Mouse (Mus musculus) forebrain, postnatal 0 days (tissue): ENCODE data around the gene Metrn. TPM values are rescaled to one million over a fixed set of nuclear protein-coding genes. Genes with fewer than 3 reads are reported as not detected.

ENCODE experiments used
- ATAC-seq: fragments of 200-750 bp; cut with Nextera tagmentation; 2 replicates; pipeline ENCODE4 v1.8.0; 2017; ENCODE audit warnings: mild to moderate bottlenecking, moderate library complexity
- DNase-seq: peaks from one replicate; pipeline ENCODE4 v3.0.0-alpha.2; 2015
- H3K27ac ChIP-seq: fragments of 300-500 bp; sonication (generic); 2 replicates; pipeline ENCODE4 v1.5.1; 2014; ENCODE audit warnings: low read depth, mild to moderate bottlenecking, antibody characterized with exemption, low read length, moderate library complexity, mixed read lengths
- H3K27me3 ChIP-seq: fragments of 300-500 bp; sonication (generic); 2 replicates; pipeline ENCODE4 v1.6.1; 2014; ENCODE audit warnings: mild to moderate bottlenecking, low read length, mixed read lengths; ENCODE audit not compliant: insufficient read depth
- H3K36me3 ChIP-seq: fragments of 300-500 bp; sonication (generic); 2 replicates; pipeline ENCODE4 v1.6.1; 2014; ENCODE audit warnings: mild to moderate bottlenecking, moderate library complexity; ENCODE audit not compliant: insufficient read depth
- H3K4me1 ChIP-seq: fragments of 300-500 bp; sonication (generic); 2 replicates; pipeline ENCODE4 v1.6.1; 2014; ENCODE audit warnings: antibody characterized with exemption; ENCODE audit not compliant: insufficient read depth
- H3K4me2 ChIP-seq: fragments of 300-500 bp; sonication (generic); 2 replicates; pipeline ENCODE4 v1.6.1; 2014; ENCODE audit warnings: low read depth, mild to moderate bottlenecking, moderate library complexity
- H3K4me3 ChIP-seq: fragments of 300-500 bp; sonication (generic); 2 replicates; pipeline ENCODE4 v1.5.1; 2014; ENCODE audit warnings: low read depth, low read length, mixed read lengths
- H3K9ac ChIP-seq: fragments of 300-500 bp; sonication (generic); 2 replicates; pipeline ENCODE4 v1.6.1; 2014; ENCODE audit warnings: mild to moderate bottlenecking
- H3K9me3 ChIP-seq: fragments of 300-500 bp; sonication (generic); 2 replicates; pipeline ENCODE4 v1.6.1; 2016; ENCODE audit warnings: low read length
- CTCF ChIP-seq: sonication (generic); IDR thresholded peaks from 2 replicates; pipeline ENCODE4 v1.5.1; 2016; ENCODE audit warnings: antibody characterized with exemption, control low read depth, low read depth
- WGBS: fragments of 180-500 bp; shearing (Covaris S2); extraction: QIAGEN DNeasy Blood & Tissue Kit; methylation state at CpG from one replicate; pipeline ENCODE4 v1.1.7; 2014; 5-methylcytosine and 5-hydroxymethylcytosine counted together
- polyA plus RNA-seq: library from polyadenylated mRNA; unstranded; fragments of >200 nt; fragmentation: Nextera tagmentation; extraction: Ambion mirVana; gene quantifications from 2 replicates; pipeline ENCODE4 v1.2.1, GENCODE M21; 2015
- total RNA-seq: library from RNA; depleted of rRNA; stranded (reverse); fragments of >200 nt; gene quantifications from 2 replicates; pipeline ENCODE4 v1.2.3, GENCODE M21; 2014

The Metrn gene
- total and polyA plus RNA-seq, 2 experiments from 2014 or later, result 56.9 to 148 TPM

GRCm38 (mm10) chr17:25769331-25769730 is 27.6 kb downstream of the Metrn start:
- DNase-seq, result no peak
- Histone ChIP-seq H3K4me1 (peaks cover 3% of the 10 kb centered on the region), H3K9me3 (no peaks in the 10 kb centered on the region), H3K27ac (no peak overlapping the region), H3K36me3 (no peaks in the 10 kb centered on the region), H3K4me2 (no peak overlapping the region), H3K4me3 (no peak overlapping the region), H3K9ac (no peak overlapping the region), H3K27me3 (no peaks in the 10 kb centered on the region)
- TF ChIP-seq CTCF, result no peak
- WGBS, result 56% methylated on average over 9 of the region's 9 CpGs
- ATAC-seq, result no peak

GRCm38 (mm10) chr17:25765886-25766285 is 31.1 kb downstream of the Metrn start:
- no peak for TF ChIP-seq CTCF
- ATAC-seq (peak; percentile 43; the same call in 1 of the 2 replicates), DNase-seq (no peak)
- no peaks in the 10 kb centered on the region for H3K9me3 ChIP-seq
- no peak overlapping the region for H3K4me2 ChIP-seq
- H3K4me3 ChIP-seq, result no peak overlapping the region
- H3K4me1 ChIP-seq, result no peaks in the 10 kb centered on the region
- H3K36me3 ChIP-seq, result no peaks in the 10 kb centered on the region
- H3K27me3 ChIP-seq, result no peaks in the 10 kb centered on the region
- WGBS, result 13% methylated on average over 5 of the region's 5 CpGs
- no peak overlapping the region for H3K9ac ChIP-seq
- H3K27ac ChIP-seq, result no peak overlapping the region

GRCm38 (mm10) chr17:25762591-25762990 is 34.3 kb downstream of the Metrn start:
- no peak for TF ChIP-seq CTCF
- Histone ChIP-seq H3K4me2 (no peak overlapping the region), H3K36me3 (no peaks in the 10 kb centered on the region), H3K4me3 (no peak overlapping the region), H3K4me1 (no peaks in the 10 kb centered on the region), H3K9me3 (no peaks in the 10 kb centered on the region), H3K27me3 (no peaks in the 10 kb centered on the region), H3K27ac (no peak overlapping the region), H3K9ac (no peak overlapping the region)
- ATAC-seq (no peak), DNase-seq (no peak)
- WGBS, result 39% methylated on average over 3 of the region's 3 CpGs

DNA sequence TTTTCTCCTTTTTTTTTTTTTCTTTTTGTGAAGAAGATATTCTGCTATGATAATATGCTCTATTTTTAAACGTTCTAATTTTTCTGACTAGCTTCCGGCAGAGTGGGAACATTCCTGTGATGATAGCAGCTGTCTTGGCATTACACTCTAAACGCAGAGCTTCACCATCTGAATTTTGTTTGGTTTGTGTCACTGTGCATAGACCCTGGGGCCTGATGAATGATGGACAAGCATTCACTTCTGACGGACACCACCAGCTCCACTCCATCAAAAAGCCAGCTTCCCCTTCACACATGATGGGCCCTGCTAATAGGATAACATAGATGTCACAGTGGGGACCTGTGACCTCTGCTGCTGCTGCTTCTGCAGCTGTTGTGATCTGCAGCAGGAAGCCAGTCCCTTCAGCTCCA is 35.4 kb downstream of the Metrn start:
- no peak for TF ChIP-seq CTCF
- Histone ChIP-seq H3K4me1 (no peaks in the 10 kb centered on the region), H3K27me3 (no peaks in the 10 kb centered on the region), H3K9me3 (no peaks in the 10 kb centered on the region), H3K36me3 (no peaks in the 10 kb centered on the region), H3K4me3 (no peak overlapping the region), H3K4me2 (no peak overlapping the region), H3K9ac (no peak overlapping the region), H3K27ac (peak overlapping the region; percentile 57; the same call in 1 of the 2 replicates)
- DNase-seq, result no peak
- peak; percentile 43 for ATAC-seq
- WGBS, result 54% methylated on average over 4 of the region's 4 CpGs

GRCm38 (mm10) chr17:25760148-25760547 is 36.8 kb downstream of the Metrn start:
- TF ChIP-seq CTCF, result no peak

DNA sequence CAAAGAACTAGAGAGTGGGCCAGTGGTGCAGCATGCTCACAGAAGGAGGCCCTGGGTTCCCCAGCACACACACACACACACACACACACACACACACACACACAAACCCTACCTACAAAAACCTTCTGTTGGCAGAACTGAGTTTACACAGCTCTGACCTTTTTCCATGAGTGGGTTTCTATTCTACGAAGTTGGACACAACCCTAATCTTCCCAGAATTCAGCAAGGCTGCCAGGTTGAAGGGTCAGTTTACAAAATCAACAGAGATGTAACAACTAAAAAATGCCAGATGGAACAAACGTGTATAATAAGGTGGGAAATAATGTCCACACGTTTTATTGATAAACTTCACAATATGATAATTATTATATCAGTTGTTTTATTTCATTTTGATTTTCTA is 39.2 kb downstream of the Metrn start:
- H3K9me3 ChIP-seq, result no peaks in the 10 kb centered on the region
- H3K36me3 ChIP-seq, result no peaks in the 10 kb centered on the region
- WGBS, result 76% methylated on average over 3 of the region's 3 CpGs
- no peak overlapping the region for H3K4me2 ChIP-seq
- no peaks in the 10 kb centered on the region for H3K27me3 ChIP-seq
- no peak overlapping the region for H3K9ac ChIP-seq
- no peak for TF ChIP-seq CTCF
- H3K4me1 ChIP-seq, result no peaks in the 10 kb centered on the region
- no peak for DNase-seq
- no peak overlapping the region for H3K4me3 ChIP-seq
- no peak overlapping the region for H3K27ac ChIP-seq
- no peak for ATAC-seq

More at GRCm38 (mm10) chr17:25760148-25760547, 36.8 kb downstream of the Metrn start:
- Histone ChIP-seq H3K4me1 (no peaks in the 10 kb centered on the region), H3K9ac (no peak overlapping the region), H3K9me3 (no peaks in the 10 kb centered on the region), H3K4me3 (no peak overlapping the region), H3K36me3 (no peaks in the 10 kb centered on the region), H3K27me3 (no peaks in the 10 kb centered on the region), H3K4me2 (no peak overlapping the region), H3K27ac (no peak overlapping the region)
- no peak for ATAC-seq
- no peak for DNase-seq
- 78% methylated on average over 8 of the region's 8 CpGs for WGBS

DNA sequence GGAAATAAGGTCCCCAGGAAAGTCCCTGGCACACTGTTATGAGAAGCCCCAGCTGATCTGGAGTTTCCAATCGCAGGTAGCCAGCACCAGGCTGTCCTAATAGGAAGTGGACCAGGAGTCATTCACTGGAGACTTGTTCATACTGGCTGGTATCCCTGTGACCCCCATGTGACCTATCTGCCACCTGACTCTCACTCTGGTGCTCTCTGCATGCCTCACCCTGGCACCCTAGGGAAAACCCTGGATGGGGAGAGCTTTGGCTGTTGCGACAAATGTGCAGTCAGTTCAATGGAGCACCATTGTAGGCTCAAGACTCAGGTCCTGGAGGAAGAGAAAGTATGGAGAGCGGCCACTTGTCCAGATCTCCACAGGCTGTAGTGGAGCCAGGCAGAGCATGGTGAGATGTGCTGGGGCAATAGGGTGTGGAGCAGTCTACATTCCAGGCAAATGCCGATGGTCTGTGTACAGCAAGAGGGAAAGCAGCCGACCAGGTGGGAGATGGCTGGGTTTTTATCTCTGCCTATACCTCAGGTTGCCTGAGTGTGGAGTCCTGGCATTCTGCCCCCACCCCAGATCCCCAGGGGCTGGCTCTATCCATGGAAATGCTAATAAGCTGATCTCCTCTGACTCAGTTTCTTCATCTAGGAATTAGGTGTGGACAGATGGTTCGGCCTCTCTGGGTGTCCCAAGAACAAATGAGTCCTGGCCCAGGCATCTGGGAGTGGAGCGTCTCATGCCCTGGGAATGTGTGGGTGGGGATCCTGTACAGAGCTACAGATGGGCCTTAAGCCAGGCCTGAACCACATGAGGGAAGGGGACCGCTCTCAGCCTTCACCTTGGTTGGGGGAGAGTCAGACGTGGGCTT is 40.3 kb downstream of the Metrn start:
- no peak overlapping the region for H3K9ac ChIP-seq
- DNase-seq (no peak), ATAC-seq (no peak)
- H3K4me2 ChIP-seq, result no peak overlapping the region
- H3K36me3 ChIP-seq, result no peaks in the 10 kb centered on the region
- no peak overlapping the region for H3K4me3 ChIP-seq
- H3K27ac ChIP-seq, result no peak overlapping the region
- WGBS, result 74% methylated on average over 9 of the region's 9 CpGs
- no peaks in the 10 kb centered on the region for H3K4me1 ChIP-seq
- H3K27me3 ChIP-seq, result no peaks in the 10 kb centered on the region
- no peak for TF ChIP-seq CTCF
- H3K9me3 ChIP-seq, result no peaks in the 10 kb centered on the region
